Mouse (Mus musculus): ENCODE measurements around the gene Rimbp3. TPM values are rescaled to one million over a fixed set of nuclear protein-coding genes. Genes with fewer than 3 reads are reported as not detected.
A peak's percentile ranks its signal among the peaks of the same experiment; 100 is the strongest.

The Rimbp3 gene
- polyA plus RNA-seq, 1 experiment = not detected

GRCm38 (mm10) chr16:17183003-17183402 is 25.4 kb upstream of the Rimbp3 start:
- TF ChIP-seq GATA1 (IDR thresholded peaks at IDR 0.05; ENCODE audit: low read length) = no peak
- no peak for TF ChIP-seq TAL1 (IDR thresholded peaks at IDR 0.05; ENCODE audit: low read length)
- H3K36me3 ChIP-seq (ENCODE audit: control insufficient read depth) = peaks cover 47% of the 10 kb centered on the region
- no peaks in the 10 kb centered on the region for H3K27me3 ChIP-seq (ENCODE audit: control insufficient read depth)
- peaks cover 2% of the 10 kb centered on the region for H3K4me1 ChIP-seq (ENCODE audit: control insufficient read depth)
- no peak overlapping the region for H3K4me3 ChIP-seq (replicated peaks)
- no peaks in the 10 kb centered on the region for H3K9me3 ChIP-seq (ENCODE audit: control insufficient read depth, low read length)

- peaks cover 47% of the 10 kb centered on the region for H3K36me3 ChIP-seq (ENCODE audit: control insufficient read depth)
- no peak overlapping the region for H3K4me3 ChIP-seq (replicated peaks)
- no peak for TF ChIP-seq GATA1 (IDR thresholded peaks at IDR 0.05; ENCODE audit: low read length)
- TF ChIP-seq TAL1 (IDR thresholded peaks at IDR 0.05; ENCODE audit: low read length) = no peak
- peaks cover 3% of the 10 kb centered on the region for H3K4me1 ChIP-seq (ENCODE audit: control insufficient read depth)
- peaks cover 3% of the 10 kb centered on the region for H3K9me3 ChIP-seq (ENCODE audit: control insufficient read depth, low read length)
- no peaks in the 10 kb centered on the region for H3K27me3 ChIP-seq (ENCODE audit: control insufficient read depth)
These were observed 22.9 kb upstream of the Rimbp3 start for GRCm38 (mm10) chr16:17185475-17185874.

- TF ChIP-seq GATA1 (IDR thresholded peaks at IDR 0.05; ENCODE audit: low read length) (no peak), TAL1 (IDR thresholded peaks at IDR 0.05; ENCODE audit: low read length) (no peak)
- Histone ChIP-seq H3K36me3 (ENCODE audit: control insufficient read depth) (peaks cover 59% of the 10 kb centered on the region), H3K4me1 (ENCODE audit: control insufficient read depth) (peaks cover 23% of the 10 kb centered on the region), H3K4me3 (replicated peaks) (no peak overlapping the region), H3K9me3 (ENCODE audit: control insufficient read depth, low read length) (peaks cover 3% of the 10 kb centered on the region), H3K27me3 (ENCODE audit: control insufficient read depth) (no peaks in the 10 kb centered on the region)
These were observed 14.6 kb upstream of the Rimbp3 start for GRCm38 (mm10) chr16:17193823-17194222.

- Histone ChIP-seq H3K36me3 (ENCODE audit: control insufficient read depth) (peaks cover 26% of the 10 kb centered on the region), H3K27me3 (ENCODE audit: control insufficient read depth) (no peaks in the 10 kb centered on the region), H3K4me1 (ENCODE audit: control insufficient read depth) (peaks cover 36% of the 10 kb centered on the region), H3K9me3 (ENCODE audit: control insufficient read depth, low read length) (no peaks in the 10 kb centered on the region), H3K4me3 (replicated peaks) (peak overlapping the region; percentile 99)
- TF ChIP-seq TAL1 (IDR thresholded peaks at IDR 0.05; ENCODE audit: low read length) (no peak), GATA1 (IDR thresholded peaks at IDR 0.05; ENCODE audit: low read length) (peak; percentile 34; the same call in 1 of the 2 replicates)
These were observed 8.1 kb upstream of the Rimbp3 start for GRCm38 (mm10) chr16:17200121-17200952.

GRCm38 (mm10) chr16:17200953-17201707 is 7.3 kb upstream of the Rimbp3 start:
- H3K4me3 ChIP-seq (replicated peaks) = peak overlapping the region; percentile 99
- peaks cover 35% of the 10 kb centered on the region for H3K4me1 ChIP-seq (ENCODE audit: control insufficient read depth)
- TF ChIP-seq TAL1 (IDR thresholded peaks at IDR 0.05; ENCODE audit: low read length) (no peak), GATA1 (IDR thresholded peaks at IDR 0.05; ENCODE audit: low read length) (no peak)
- H3K27me3 ChIP-seq (ENCODE audit: control insufficient read depth) = peaks cover 3% of the 10 kb centered on the region
- no peaks in the 10 kb centered on the region for H3K9me3 ChIP-seq (ENCODE audit: control insufficient read depth, low read length)
- peaks cover 20% of the 10 kb centered on the region for H3K36me3 ChIP-seq (ENCODE audit: control insufficient read depth)

GRCm38 (mm10) chr16:17201977-17202376 is 6.4 kb upstream of the Rimbp3 start:
- Histone ChIP-seq H3K4me1 (ENCODE audit: control insufficient read depth) (peaks cover 34% of the 10 kb centered on the region), H3K4me3 (replicated peaks) (peak overlapping the region; percentile 99), H3K27me3 (ENCODE audit: control insufficient read depth) (peaks cover 11% of the 10 kb centered on the region), H3K9me3 (ENCODE audit: control insufficient read depth, low read length) (no peaks in the 10 kb centered on the region), H3K36me3 (ENCODE audit: control insufficient read depth) (peaks cover 15% of the 10 kb centered on the region)
- TF ChIP-seq GATA1 (IDR thresholded peaks at IDR 0.05; ENCODE audit: low read length) (no peak), TAL1 (IDR thresholded peaks at IDR 0.05; ENCODE audit: low read length) (no peak)

GRCm38 (mm10) chr16:17202549-17202948 is 5.9 kb upstream of the Rimbp3 start, which contains the start of gene Ube2l3:
Ube2l3 (minus strand) TSS chr16:17202649.
- H3K4me3 ChIP-seq (replicated peaks) = peak within 1 kb of the TSS; percentile 99
- peaks cover 14% of the 10 kb centered on the region for H3K27me3 ChIP-seq (ENCODE audit: control insufficient read depth)
- no peaks in the 10 kb centered on the region for H3K9me3 ChIP-seq (ENCODE audit: control insufficient read depth, low read length)
- H3K36me3 ChIP-seq (ENCODE audit: control insufficient read depth) = peaks cover 14% of the 10 kb centered on the region
- peaks cover 33% of the 10 kb centered on the region for H3K4me1 ChIP-seq (ENCODE audit: control insufficient read depth)
- TF ChIP-seq TAL1 (IDR thresholded peaks at IDR 0.05; ENCODE audit: low read length) = no peak
- no peak for TF ChIP-seq GATA1 (IDR thresholded peaks at IDR 0.05; ENCODE audit: low read length)

- TF ChIP-seq GATA1 (IDR thresholded peaks at IDR 0.05; ENCODE audit: low read length) (no peak), TAL1 (IDR thresholded peaks at IDR 0.05; ENCODE audit: low read length) (no peak)
- peaks cover 39% of the 10 kb centered on the region for H3K27me3 ChIP-seq (ENCODE audit: control insufficient read depth)
- no peak overlapping the region for H3K4me3 ChIP-seq (replicated peaks)
- H3K36me3 ChIP-seq (ENCODE audit: control insufficient read depth) = no peaks in the 10 kb centered on the region
- H3K4me1 ChIP-seq (ENCODE audit: control insufficient read depth) = peaks cover 40% of the 10 kb centered on the region
- no peaks in the 10 kb centered on the region for H3K9me3 ChIP-seq (ENCODE audit: control insufficient read depth, low read length)
These were observed 3.4 kb upstream of the Rimbp3 start for GRCm38 (mm10) chr16:17204990-17205389.

GRCm38 (mm10) chr16:17209404-17209960 is 1.1 kb downstream of the Rimbp3 start:
- H3K4me3 ChIP-seq (replicated peaks) = peak overlapping the region; percentile 70
- no peaks in the 10 kb centered on the region for H3K9me3 ChIP-seq (ENCODE audit: control insufficient read depth, low read length)
- H3K27me3 ChIP-seq (ENCODE audit: control insufficient read depth) = peaks cover 60% of the 10 kb centered on the region
- peaks cover 28% of the 10 kb centered on the region for H3K4me1 ChIP-seq (ENCODE audit: control insufficient read depth)
- H3K36me3 ChIP-seq (ENCODE audit: control insufficient read depth) = no peaks in the 10 kb centered on the region
- TF ChIP-seq GATA1 (IDR thresholded peaks at IDR 0.05; ENCODE audit: low read length) (no peak), TAL1 (IDR thresholded peaks at IDR 0.05; ENCODE audit: low read length) (no peak)
